ENCODE assay signal across 19 mouse cellular contexts in genomic region chr6:127341604-127342003, GRCm38 (mm10).
A peak's percentile ranks its signal among the peaks of the same experiment; 100 is the strongest.
DNase-seq lines count a peak whose midpoint lies in the region; ATAC-seq and TF ChIP-seq lines count a peak whose summit lies in the region.
"Had no signal": no experiment of that assay in that cellular context is flagged by ENCODE, and none has a peak within 500 bp of the region (broad histone marks: within the 10 kb centered on the region; RNA-seq: fewer than 3 reads in every experiment).

No protein-coding gene starts in this region.

- H3K9ac ChIP-seq in heart, embryonic 13.5 days: no peak overlapping the region
- H3K9ac ChIP-seq in liver, embryonic 11.5 days (ENCODE audit: low read depth, low read length): no peak overlapping the region
- no peak overlapping the region for H3K9ac ChIP-seq in liver, postnatal 0 days (replicated peaks)
- no peak overlapping the region for H3K9ac ChIP-seq in liver, embryonic 12.5 days
- H3K9ac ChIP-seq: forebrain, embryonic 12.5 days; midbrain, embryonic 12.5 days had no signal

- no peaks in the 10 kb centered on the region for H3K27me3 ChIP-seq in heart, embryonic 13.5 days (replicated peaks)
- no peaks in the 10 kb centered on the region for H3K27me3 ChIP-seq in liver, embryonic 11.5 days (replicated peaks; ENCODE audit: control insufficient read depth, insufficient read depth, low read length)
- H3K27me3 ChIP-seq in liver, postnatal 0 days (ENCODE audit: insufficient read depth, low read length): no peaks in the 10 kb centered on the region
- H3K27me3 ChIP-seq in liver, embryonic 12.5 days (replicated peaks): peaks cover 26% of the 10 kb centered on the region
- H3K27me3 ChIP-seq: forebrain, embryonic 12.5 days had no signal

- H3K4me2 ChIP-seq in heart, embryonic 13.5 days: no peak overlapping the region
- no peak overlapping the region for H3K4me2 ChIP-seq in liver, embryonic 11.5 days
- no peak overlapping the region for H3K4me2 ChIP-seq in liver, postnatal 0 days (ENCODE audit: low read depth, low read length)
- H3K4me2 ChIP-seq in liver, embryonic 12.5 days: no peak overlapping the region
- H3K4me2 ChIP-seq: forebrain, embryonic 12.5 days; midbrain, embryonic 12.5 days had no signal

- 73% methylated on average over 3 of the region's 3 CpGs for WGBS in heart, embryonic 13.5 days
- WGBS in liver, embryonic 11.5 days: 76% methylated on average over 3 of the region's 3 CpGs
- 71% methylated on average over 3 of the region's 3 CpGs for WGBS in liver, postnatal 0 days (ENCODE audit: insufficient replicate concordance)
- WGBS in liver, embryonic 12.5 days (ENCODE audit: insufficient replicate concordance): 63% methylated on average over 3 of the region's 3 CpGs

- intact Hi-C loops in heart, postnatal 10 days (cut with DNase I): no loop called here

- TF ChIP-seq CTCF in liver, postnatal 0 days (IDR thresholded peaks at IDR 0.05; ENCODE audit: low read depth): no peak

- peak overlapping the region; percentile 82 for H3K27ac ChIP-seq in heart, embryonic 13.5 days (replicated peaks)
- no peak overlapping the region for H3K27ac ChIP-seq in liver, embryonic 11.5 days (ENCODE audit: low read depth, low read length)
- H3K27ac ChIP-seq in liver, postnatal 0 days (ENCODE audit: low read depth): no peak overlapping the region
- no peak overlapping the region for H3K27ac ChIP-seq in liver, embryonic 12.5 days
- H3K27ac ChIP-seq: forebrain, embryonic 12.5 days; hindbrain, postnatal 0 days; midbrain, embryonic 12.5 days had no signal

- no peak for TF ChIP-seq EP300 in liver, postnatal 0 days (IDR thresholded peaks at IDR 0.05; ENCODE audit: low read depth)

- H3K4me1 ChIP-seq in heart, embryonic 13.5 days: peaks cover 79% of the 10 kb centered on the region
- peaks cover 22% of the 10 kb centered on the region for H3K4me1 ChIP-seq in liver, embryonic 11.5 days (replicated peaks; ENCODE audit: control insufficient read depth, insufficient read depth, low read length)
- peaks cover 7% of the 10 kb centered on the region for H3K4me1 ChIP-seq in liver, postnatal 0 days (ENCODE audit: insufficient read depth)
- H3K4me1 ChIP-seq in liver, embryonic 12.5 days: peaks cover 32% of the 10 kb centered on the region

- H3K36me3 ChIP-seq in heart, embryonic 13.5 days: no peaks in the 10 kb centered on the region
- no peaks in the 10 kb centered on the region for H3K36me3 ChIP-seq in liver, embryonic 11.5 days (ENCODE audit: control insufficient read depth, insufficient read depth, low read length)
- H3K36me3 ChIP-seq in liver, postnatal 0 days (replicated peaks; ENCODE audit: insufficient read depth, low read length): no peaks in the 10 kb centered on the region
- H3K36me3 ChIP-seq in liver, embryonic 12.5 days: no peaks in the 10 kb centered on the region
- H3K36me3 ChIP-seq: forebrain, embryonic 12.5 days; midbrain, embryonic 12.5 days had no signal

- ATAC-seq in heart, embryonic 13.5 days (ENCODE audit: extremely low read depth, insufficient number of reproducible peaks, low FRiP score, low TSS enrichment): no peak
- ATAC-seq in liver, embryonic 11.5 days (replicated peaks; ENCODE audit: low FRiP score): 0 out of 2 replicates have a peak, but pooled peaks have one; percentile 13
- ATAC-seq in liver, postnatal 0 days: no peak
- ATAC-seq in liver, embryonic 12.5 days: peak; percentile 40; the same call in 1 of the 2 replicates
- ATAC-seq: hindbrain, postnatal 0 days had no signal

- H3K9me3 ChIP-seq in heart, embryonic 13.5 days: no peaks in the 10 kb centered on the region
- no peaks in the 10 kb centered on the region for H3K9me3 ChIP-seq in liver, embryonic 11.5 days (ENCODE audit: control insufficient read depth, low read length)
- no peaks in the 10 kb centered on the region for H3K9me3 ChIP-seq in liver, postnatal 0 days (ENCODE audit: low read length)
- H3K9me3 ChIP-seq in liver, embryonic 12.5 days (replicated peaks): no peaks in the 10 kb centered on the region
- H3K9me3 ChIP-seq: forebrain, embryonic 12.5 days; midbrain, embryonic 12.5 days had no signal

- DNase-seq in heart, postnatal 10 days: no peak
- no peak for DNase-seq in liver, embryonic 11.5 days (ENCODE audit: low spot score)
- DNase-seq in liver, postnatal 0 days: no peak
- no peak for DNase-seq in right cerebral cortex, postnatal 25 days
- DNase-seq in left cerebral cortex, adult 8-10 months (ENCODE audit: low spot score in 2 of 2): no peak
- DNase-seq: adrenal gland, postnatal 10 days; cerebellum, adult 18-20 months; cerebellum, postnatal 14 days; kidney, adult 18-20 months; kidney, postnatal 4 days; layer of hippocampus, adult 9-11 months; lung, adult 2 months; lung, postnatal 14 days; thymus, postnatal 25 days had no signal

- no peak overlapping the region for H3K4me3 ChIP-seq in heart, embryonic 13.5 days
- no peak overlapping the region for H3K4me3 ChIP-seq in liver, embryonic 11.5 days (ENCODE audit: low read depth, low read length)
- no peak overlapping the region for H3K4me3 ChIP-seq in liver, postnatal 0 days (ENCODE audit: low read depth, low read length)
- no peak overlapping the region for H3K4me3 ChIP-seq in liver, embryonic 12.5 days
- H3K4me3 ChIP-seq: forebrain, embryonic 12.5 days; midbrain, embryonic 12.5 days had no signal

Comparison
In these comparisons a context has a peak if more than half of its experiments do, and no peak if none do; other contexts are left out.
1. ATAC-seq: peak in liver, embryonic 11.5 days (single experiment) and liver, embryonic 12.5 days (single experiment); none in heart, embryonic 13.5 days (single experiment) and liver, postnatal 0 days (single experiment).